Mouse (Mus musculus): ENCODE results near the gene Zfyve9. TPM values are rescaled to one million over a fixed set of nuclear protein-coding genes. Genes with fewer than 3 reads are reported as not detected.

The Zfyve9 gene
- polyA plus RNA-seq, 1 experiment: 1.8 TPM

DNA sequence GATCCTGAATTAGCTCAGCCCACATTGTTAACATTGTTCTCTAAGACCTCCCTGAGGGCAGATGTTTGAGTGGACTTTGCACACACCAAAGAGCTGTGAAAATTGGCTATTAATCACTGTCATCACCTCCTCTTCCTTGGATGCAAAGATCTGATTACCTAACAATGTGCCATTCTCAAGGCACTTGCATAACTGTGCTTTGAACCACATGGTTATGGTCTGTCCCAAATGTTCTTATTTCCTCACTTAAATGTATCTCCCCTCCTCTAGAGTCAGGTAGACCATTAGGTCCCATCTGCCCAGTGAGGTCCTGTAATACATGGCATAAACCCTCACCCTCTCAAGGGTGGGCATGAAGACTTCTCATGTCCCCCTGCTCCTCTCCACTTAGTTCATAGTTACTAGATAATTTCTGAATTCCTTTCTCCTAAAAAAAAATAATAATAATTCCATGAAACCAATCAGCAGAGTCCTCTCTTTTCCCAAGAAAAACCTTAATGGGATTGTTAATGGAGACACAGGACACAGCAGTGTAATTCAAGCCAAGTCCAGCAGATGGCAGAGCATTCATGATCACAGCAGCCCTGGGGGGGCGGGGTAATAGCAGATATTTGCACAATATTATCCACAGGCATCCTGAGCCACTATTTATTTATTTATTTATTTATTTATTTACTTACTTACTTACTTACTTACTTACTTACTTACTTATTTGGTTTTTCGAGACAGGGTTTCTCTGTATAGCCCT is 17.7 kb upstream of the Zfyve9 start:
- peaks cover 10% of the 10 kb centered on the region for H3K4me1 ChIP-seq (ENCODE audit: control insufficient read depth, insufficient read depth, low read length)
- H3K27me3 ChIP-seq (ENCODE audit: control insufficient read depth, insufficient read depth, low read length): no peaks in the 10 kb centered on the region
- TF ChIP-seq CTCF (IDR thresholded peaks at IDR 0.05; ENCODE audit: control insufficient read depth, insufficient read depth, insufficient replicate concordance, low read depth, low read length) (peak; percentile 49; the same call in 1 of the 2 replicates), POLR2A (IDR thresholded peaks at IDR 0.05; ENCODE audit: control insufficient read depth, low read depth, low read length) (no peak)
- no peak overlapping the region for H3K27ac ChIP-seq (ENCODE audit: control insufficient read depth, insufficient read depth, low read depth, low read length)
- H3K36me3 ChIP-seq (ENCODE audit: control insufficient read depth, insufficient read depth, low read length): no peaks in the 10 kb centered on the region
- no peak overlapping the region for H3K4me3 ChIP-seq (ENCODE audit: control insufficient read depth, low read depth, low read length)

DNA sequence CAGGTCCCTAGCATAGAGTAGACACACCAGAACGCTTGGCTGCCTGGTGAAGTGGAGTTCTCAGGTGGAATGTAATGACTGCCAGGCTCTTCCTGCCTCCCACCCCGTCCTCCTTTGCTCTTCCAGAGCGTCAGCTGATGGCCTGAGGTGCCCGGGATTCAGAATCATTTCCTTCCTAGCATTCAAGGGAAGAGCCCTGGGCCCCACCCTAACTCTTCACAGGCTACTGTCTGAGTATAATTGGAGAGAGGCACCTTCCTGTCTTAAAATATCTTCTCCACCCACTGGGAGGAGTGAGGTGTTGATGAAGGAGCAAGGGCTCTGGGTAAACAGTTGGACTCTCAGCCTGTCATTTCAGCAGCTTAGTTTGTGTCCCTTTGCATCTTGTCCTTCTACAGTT is 16.1 kb upstream of the Zfyve9 start:
- Histone ChIP-seq H3K27me3 (ENCODE audit: control insufficient read depth, insufficient read depth, low read length) (no peaks in the 10 kb centered on the region), H3K4me3 (ENCODE audit: control insufficient read depth, low read depth, low read length) (no peak overlapping the region), H3K36me3 (ENCODE audit: control insufficient read depth, insufficient read depth, low read length) (no peaks in the 10 kb centered on the region), H3K27ac (ENCODE audit: control insufficient read depth, insufficient read depth, low read depth, low read length) (no peak overlapping the region), H3K4me1 (ENCODE audit: control insufficient read depth, insufficient read depth, low read length) (peaks cover 10% of the 10 kb centered on the region)
- no peak for TF ChIP-seq CTCF (IDR thresholded peaks at IDR 0.05; ENCODE audit: control insufficient read depth, insufficient read depth, insufficient replicate concordance, low read depth, low read length)
- TF ChIP-seq POLR2A (IDR thresholded peaks at IDR 0.05; ENCODE audit: control insufficient read depth, low read depth, low read length): no peak

DNA sequence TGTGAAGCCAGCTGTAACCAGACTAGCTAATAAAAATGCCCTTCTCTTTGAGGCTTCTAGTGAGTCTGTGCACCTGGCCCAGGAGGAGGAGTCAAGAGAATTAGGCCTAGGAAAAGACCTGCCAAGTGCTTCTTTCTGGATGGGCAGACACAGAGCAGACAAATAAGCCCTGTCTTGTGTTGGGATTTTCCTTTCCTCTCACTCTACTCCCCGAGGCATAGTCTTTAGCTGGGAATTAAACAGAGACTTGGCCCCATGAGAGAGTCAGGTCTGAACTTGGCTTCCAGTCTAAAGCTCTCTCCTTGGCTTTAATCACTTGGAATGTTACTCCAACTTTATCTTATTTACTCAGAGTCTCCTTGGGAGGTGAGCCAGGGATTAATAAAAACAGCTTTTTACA is 13.3 kb upstream of the Zfyve9 start:
- no peak for TF ChIP-seq POLR2A (IDR thresholded peaks at IDR 0.05; ENCODE audit: control insufficient read depth, low read depth, low read length)
- no peak for TF ChIP-seq CTCF (IDR thresholded peaks at IDR 0.05; ENCODE audit: control insufficient read depth, insufficient read depth, insufficient replicate concordance, low read depth, low read length)
- Histone ChIP-seq H3K27me3 (ENCODE audit: control insufficient read depth, insufficient read depth, low read length) (no peaks in the 10 kb centered on the region), H3K4me3 (ENCODE audit: control insufficient read depth, low read depth, low read length) (no peak overlapping the region), H3K36me3 (ENCODE audit: control insufficient read depth, insufficient read depth, low read length) (no peaks in the 10 kb centered on the region), H3K4me1 (ENCODE audit: control insufficient read depth, insufficient read depth, low read length) (no peaks in the 10 kb centered on the region), H3K27ac (ENCODE audit: control insufficient read depth, insufficient read depth, low read depth, low read length) (no peak overlapping the region)

DNA sequence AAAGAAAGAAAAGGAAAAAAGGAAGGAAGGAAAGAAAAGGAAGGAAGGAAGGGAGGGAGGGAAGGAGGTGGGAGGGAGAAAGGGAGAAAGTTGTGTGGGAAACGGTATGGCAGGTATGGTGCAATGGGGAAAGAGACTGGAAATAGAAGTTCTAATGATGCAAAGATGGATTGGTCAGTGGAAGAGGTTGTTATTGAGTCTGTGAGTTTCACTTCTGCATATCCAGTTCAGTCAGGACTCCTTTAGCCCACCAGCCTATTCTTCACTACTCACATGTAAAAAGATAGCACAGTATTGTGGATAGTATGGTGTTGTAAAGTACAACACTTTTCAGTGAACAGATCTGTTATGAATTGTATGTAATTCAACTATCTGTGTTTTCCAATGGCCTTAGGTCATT is 9.9 kb upstream of the Zfyve9 start:
- H3K27me3 ChIP-seq (ENCODE audit: control insufficient read depth, insufficient read depth, low read length): no peaks in the 10 kb centered on the region
- no peaks in the 10 kb centered on the region; the same call in 1 of the 2 replicates for H3K4me1 ChIP-seq (ENCODE audit: control insufficient read depth, insufficient read depth, low read length)
- TF ChIP-seq CTCF (IDR thresholded peaks at IDR 0.05; ENCODE audit: control insufficient read depth, insufficient read depth, insufficient replicate concordance, low read depth, low read length) (no peak), POLR2A (IDR thresholded peaks at IDR 0.05; ENCODE audit: control insufficient read depth, low read depth, low read length) (no peak)
- no peaks in the 10 kb centered on the region for H3K36me3 ChIP-seq (ENCODE audit: control insufficient read depth, insufficient read depth, low read length)
- no peak overlapping the region for H3K27ac ChIP-seq (ENCODE audit: control insufficient read depth, insufficient read depth, low read depth, low read length)
- H3K4me3 ChIP-seq (ENCODE audit: control insufficient read depth, low read depth, low read length): no peak overlapping the region

DNA sequence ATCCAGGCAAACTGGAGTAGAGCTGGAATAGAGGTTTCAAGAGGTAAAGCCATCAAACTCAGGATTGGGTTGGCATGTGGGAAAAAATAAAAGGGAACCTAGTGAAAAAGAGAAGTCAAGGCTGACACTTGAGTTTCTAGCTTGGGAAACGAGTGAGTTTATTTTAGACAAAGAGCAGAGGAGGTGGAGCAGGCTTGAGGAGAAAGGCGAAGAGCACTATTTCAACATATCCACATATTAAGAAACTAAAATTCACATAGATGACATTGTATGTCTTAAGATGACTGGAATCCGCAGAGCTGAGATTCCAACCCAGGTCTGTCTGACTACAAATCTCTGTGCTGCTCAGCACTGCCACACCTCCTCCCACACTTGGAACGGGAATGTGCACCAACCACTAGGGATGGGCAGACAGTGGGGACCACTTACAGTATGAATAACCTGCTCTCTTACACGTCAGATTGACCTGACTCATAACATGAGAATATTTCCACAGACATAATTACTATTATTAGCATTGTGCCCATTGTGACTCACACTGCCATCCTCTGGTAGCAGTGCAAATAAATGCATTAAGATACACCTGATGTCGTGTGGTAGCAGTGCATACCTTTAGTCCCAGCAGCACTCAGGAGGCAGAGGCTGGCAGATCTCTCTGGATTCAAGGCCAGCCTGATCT is 8.8 kb upstream of the Zfyve9 start:
- no peaks in the 10 kb centered on the region for H3K36me3 ChIP-seq (ENCODE audit: control insufficient read depth, insufficient read depth, low read length)
- no peaks in the 10 kb centered on the region; the same call in 1 of the 2 replicates for H3K4me1 ChIP-seq (ENCODE audit: control insufficient read depth, insufficient read depth, low read length)
- TF ChIP-seq CTCF (IDR thresholded peaks at IDR 0.05; ENCODE audit: control insufficient read depth, insufficient read depth, insufficient replicate concordance, low read depth, low read length): no peak
- TF ChIP-seq POLR2A (IDR thresholded peaks at IDR 0.05; ENCODE audit: control insufficient read depth, low read depth, low read length): no peak
- H3K4me3 ChIP-seq (ENCODE audit: control insufficient read depth, low read depth, low read length): no peak overlapping the region
- no peak overlapping the region for H3K27ac ChIP-seq (ENCODE audit: control insufficient read depth, insufficient read depth, low read depth, low read length)
- H3K27me3 ChIP-seq (ENCODE audit: control insufficient read depth, insufficient read depth, low read length): no peaks in the 10 kb centered on the region

DNA sequence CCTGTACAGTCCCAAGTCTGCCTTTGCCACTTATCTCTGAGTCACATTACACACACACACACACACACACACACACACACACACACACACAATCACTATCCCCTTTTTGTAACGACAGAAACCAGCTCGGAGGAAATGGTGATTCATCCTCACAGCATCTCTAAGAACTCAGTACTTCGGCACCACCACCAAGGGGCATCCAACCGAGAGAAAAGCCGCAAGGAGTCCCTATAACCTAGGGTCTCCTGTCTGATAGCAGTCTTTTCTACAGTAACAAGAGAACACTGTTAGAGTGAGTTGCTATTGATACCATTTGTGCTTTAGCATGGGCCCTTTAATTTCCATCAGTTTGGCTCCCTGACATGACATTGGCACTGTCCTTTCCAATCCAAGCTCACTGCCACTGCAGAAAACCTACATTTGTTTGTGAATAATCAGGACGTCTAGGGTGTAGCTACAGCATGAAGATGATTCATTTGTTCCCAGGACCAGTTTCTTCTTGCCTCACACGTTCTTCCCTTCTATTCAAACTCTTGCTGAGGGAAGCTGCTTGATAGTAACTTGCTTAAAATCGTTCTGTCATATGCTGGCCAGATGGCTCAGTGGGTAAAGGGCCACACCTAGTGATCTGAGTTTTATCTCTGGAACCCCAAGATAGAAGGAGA is 2.0 kb upstream of the Zfyve9 start:
- H3K4me1 ChIP-seq (ENCODE audit: control insufficient read depth, insufficient read depth, low read length): peaks cover 5% of the 10 kb centered on the region
- H3K27ac ChIP-seq (ENCODE audit: control insufficient read depth, insufficient read depth, low read depth, low read length): no peak overlapping the region
- H3K36me3 ChIP-seq (ENCODE audit: control insufficient read depth, insufficient read depth, low read length): no peaks in the 10 kb centered on the region
- TF ChIP-seq POLR2A (IDR thresholded peaks at IDR 0.05; ENCODE audit: control insufficient read depth, low read depth, low read length) (no peak), CTCF (IDR thresholded peaks at IDR 0.05; ENCODE audit: control insufficient read depth, insufficient read depth, insufficient replicate concordance, low read depth, low read length) (no peak)
- no peaks in the 10 kb centered on the region for H3K27me3 ChIP-seq (ENCODE audit: control insufficient read depth, insufficient read depth, low read length)
- no peak overlapping the region for H3K4me3 ChIP-seq (ENCODE audit: control insufficient read depth, low read depth, low read length)

DNA sequence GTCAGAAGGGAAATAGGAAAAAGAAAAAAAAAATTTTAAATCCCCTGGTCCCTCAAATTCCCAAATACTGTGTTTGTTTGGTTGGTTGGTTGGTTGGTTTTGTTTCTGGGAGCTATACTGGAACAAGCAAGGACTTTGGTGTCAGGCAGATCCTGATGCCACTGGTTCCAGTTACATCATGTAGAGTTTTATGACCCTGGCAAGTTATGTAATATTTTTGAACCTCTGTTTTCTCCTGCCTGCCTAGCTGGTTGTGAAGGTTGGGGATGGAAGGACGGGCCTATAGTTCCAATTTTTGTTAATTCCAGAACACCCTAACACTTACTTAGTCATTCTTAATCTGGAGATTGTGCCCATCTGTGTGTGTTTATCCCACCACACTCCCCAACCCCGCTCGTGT is 998 bp upstream of the Zfyve9 start:
- no peak overlapping the region for H3K27ac ChIP-seq (ENCODE audit: control insufficient read depth, insufficient read depth, low read depth, low read length)
- H3K4me1 ChIP-seq (ENCODE audit: control insufficient read depth, insufficient read depth, low read length): peaks cover 5% of the 10 kb centered on the region
- no peak for TF ChIP-seq CTCF (IDR thresholded peaks at IDR 0.05; ENCODE audit: control insufficient read depth, insufficient read depth, insufficient replicate concordance, low read depth, low read length)
- TF ChIP-seq POLR2A (IDR thresholded peaks at IDR 0.05; ENCODE audit: control insufficient read depth, low read depth, low read length): no peak
- H3K36me3 ChIP-seq (ENCODE audit: control insufficient read depth, insufficient read depth, low read length): no peaks in the 10 kb centered on the region
- H3K27me3 ChIP-seq (ENCODE audit: control insufficient read depth, insufficient read depth, low read length): no peaks in the 10 kb centered on the region
- no peak overlapping the region for H3K4me3 ChIP-seq (ENCODE audit: control insufficient read depth, low read depth, low read length)
